Mouse (Mus musculus): Measurements from ENCODE around the gene Tspan32.

The Tspan32 gene

DNA sequence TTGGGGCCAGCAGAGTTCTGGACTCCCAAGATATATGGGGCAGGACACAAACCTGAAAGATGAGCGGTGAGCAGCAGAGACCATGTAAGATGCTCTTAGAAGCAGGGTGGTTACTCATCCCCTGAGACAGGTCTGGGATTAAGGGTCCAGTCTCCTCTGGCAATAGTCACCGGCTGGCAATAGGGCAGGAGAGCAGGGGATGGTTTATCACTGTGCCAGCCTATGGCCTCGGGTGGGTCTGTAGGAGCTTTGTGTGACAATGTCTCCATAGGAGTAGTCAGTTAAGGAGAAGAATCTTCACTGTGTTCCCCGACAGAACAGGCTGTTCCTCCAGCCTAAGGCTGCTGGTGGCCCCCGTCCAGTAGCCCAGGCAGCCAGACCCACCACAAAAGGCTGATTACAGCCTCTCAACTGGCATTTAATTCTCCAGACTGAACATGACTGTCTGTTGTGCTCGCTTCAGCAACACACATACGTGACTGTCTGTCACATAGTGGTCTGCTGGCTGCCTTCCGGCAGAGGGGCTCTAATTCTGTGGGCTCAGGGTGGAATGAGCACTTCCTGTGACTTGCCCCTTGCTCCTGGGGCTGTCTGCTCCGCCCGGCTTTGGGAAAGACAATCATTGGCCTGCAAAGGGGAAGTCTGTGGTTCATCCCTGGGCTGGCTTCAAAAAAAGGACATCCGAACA lies 50.8 kb downstream of the Tspan32 start:
- DNase-seq, result no peak

DNA sequence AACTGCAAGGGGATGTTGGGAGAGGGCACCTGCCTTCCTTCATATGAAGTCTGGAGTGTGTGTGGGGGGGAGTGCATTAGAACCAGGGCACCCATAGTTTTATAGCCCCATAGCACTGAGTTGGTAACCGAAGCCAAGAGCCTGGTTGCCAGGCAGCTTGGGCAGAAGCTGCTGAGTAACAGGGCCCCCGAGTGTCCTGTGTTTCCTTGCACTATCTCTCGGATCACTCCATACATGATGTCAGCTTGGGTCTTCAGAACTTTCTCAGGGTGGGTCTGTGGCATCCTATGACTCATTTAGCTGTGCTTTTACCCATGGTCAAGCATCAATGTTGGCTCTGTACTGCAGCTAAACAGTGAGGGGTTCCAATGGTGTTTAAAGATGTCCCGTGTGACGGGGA lies 52.2 kb downstream of the Tspan32 start:
- no peak for DNase-seq

- no peak for DNase-seq
Observed at GRCm38 (mm10) chr7:143057667-143058220, 52.9 kb downstream of the Tspan32 start.

DNA sequence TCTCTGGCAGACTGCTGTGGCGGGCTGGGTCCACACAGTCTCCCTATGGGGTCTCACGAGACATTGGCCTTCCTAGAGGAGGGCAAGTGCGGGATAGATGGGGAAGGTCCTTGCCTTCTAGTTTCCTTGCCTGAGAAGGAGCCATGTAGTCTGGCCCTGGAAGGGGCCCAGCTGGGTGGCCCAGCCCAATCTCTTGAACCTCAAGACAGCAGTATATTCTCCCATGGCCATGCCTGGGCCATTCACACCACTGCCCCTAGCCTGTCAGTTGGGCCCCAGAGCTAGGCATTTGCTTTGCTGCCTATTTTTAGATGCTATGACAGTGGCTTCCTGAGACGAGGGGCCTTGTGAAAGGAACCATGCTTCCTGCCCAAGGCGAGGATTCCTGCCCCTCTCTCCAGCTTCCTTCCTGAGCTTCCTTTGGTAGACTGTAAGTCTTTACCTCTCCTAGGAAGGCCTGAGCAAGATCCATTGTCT lies 53.4 kb downstream of the Tspan32 start:
- no peak for DNase-seq

GRCm38 (mm10) chr7:143059202-143059870 lies 54.5 kb downstream of the Tspan32 start:
- DNase-seq, result no peak

DNA sequence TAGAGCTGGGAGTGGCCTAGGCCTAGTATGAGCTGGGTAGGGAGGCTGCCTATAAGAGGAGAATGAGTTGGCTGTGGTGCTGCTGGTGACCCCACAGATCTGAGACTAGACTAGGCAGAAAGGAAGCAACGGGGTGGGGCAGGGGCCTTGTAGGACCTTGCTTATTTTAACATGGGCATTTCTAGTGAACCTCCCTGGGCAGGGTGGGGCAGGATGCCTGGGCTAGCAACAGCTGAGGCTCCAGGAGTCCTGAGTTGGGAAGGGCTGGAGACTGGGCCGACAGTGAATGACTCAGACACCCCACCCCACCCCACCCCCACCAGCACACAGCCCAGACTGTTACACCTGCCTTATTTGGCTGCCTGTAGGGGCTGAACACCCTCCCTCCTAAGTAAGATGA lies 57.9 kb downstream of the Tspan32 start:
- DNase-seq, result no peak

DNA sequence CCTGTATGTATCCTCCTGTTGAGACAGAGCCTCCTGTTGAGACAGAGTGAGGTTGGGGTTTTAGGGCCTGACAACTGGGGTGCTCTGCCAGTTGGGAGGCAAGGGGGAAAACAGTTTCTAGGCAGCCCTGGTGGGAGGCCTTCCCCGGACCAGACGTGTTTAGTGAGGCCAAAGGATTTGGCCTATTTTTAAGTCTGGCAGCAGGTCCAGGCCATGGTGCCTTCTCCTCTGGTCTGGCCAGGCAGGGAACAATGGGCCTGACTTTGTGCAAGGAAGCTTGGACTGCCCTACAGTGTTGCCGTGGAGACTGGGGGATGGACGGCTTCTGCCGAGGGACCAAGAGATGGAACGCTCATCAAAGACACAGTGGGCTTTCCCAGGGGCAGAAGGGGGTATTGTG lies 59.4 kb downstream of the Tspan32 start:
- DNase-seq, result no peak

DNA sequence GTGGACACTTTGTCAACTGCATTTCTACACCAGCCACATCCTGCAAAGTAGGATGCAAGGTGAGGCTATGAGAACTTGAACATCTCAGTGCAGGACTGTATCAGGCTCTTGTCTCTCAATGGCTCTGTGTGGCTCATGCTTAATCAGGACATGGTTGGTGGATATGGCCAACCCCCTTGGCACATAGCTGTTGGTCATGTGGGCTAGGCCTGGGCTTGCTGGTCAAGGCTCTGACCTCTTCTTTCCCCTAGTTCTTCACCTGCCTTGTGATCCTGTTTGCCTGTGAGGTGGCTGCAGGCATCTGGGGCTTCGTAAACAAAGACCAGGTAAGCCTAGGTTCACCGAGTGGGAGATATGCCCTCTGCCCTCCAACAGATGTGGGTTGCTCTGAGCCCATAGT lies 60.8 kb downstream of the Tspan32 start:
- no peak for DNase-seq

DNA sequence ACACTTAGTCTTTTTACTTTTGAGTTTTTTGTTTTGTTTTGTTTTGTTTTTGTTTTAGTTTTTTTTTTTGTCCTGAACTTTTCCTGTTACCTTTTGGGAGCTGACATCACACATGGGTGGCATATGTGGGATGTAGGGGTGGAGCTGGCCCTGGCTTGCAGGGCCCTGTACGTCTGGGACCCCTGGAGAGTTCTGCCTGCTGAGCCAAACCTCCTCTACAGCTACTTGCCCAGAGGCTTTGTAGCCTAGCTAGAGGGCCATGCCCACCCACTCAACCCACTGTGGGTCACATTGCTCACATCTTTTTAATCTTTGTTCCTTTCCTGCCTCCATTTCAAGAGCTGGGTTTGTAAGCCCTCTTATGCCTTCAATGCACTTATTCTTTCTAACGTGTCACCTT lies 62.6 kb downstream of the Tspan32 start:
- DNase-seq, result no peak

GRCm38 (mm10) chr7:143067897-143068296 lies 63.1 kb downstream of the Tspan32 start:
- no peak for DNase-seq

DNA sequence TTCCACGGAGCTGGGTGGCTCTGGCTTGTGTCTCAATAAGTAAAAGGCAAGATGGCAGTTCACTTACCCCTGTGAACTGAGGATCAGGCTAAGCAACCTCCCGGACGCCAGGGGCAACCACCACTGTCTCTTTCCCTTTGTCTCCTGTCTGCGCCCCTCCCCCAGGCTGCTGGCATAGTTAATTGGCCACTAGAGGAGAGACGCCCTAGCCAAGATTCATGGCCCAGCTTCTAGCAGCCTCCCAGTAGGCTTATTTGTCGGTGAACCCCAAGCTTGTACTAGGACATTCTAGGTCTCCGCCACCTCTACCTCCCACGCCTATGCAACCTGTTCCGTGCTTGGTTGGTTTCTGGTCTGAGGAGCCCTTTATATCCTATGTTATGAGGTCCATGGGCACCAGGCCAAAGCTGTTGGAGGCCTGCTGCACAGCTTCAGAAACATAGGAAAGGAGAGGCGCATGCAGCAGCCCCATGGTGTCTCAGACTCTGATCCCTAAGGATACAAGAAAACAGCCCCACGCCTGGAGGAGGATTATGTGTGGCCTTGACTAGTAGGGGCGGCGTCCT lies 63.6 kb downstream of the Tspan32 start:
- DNase-seq, result peak; percentile 53

GRCm38 (mm10) chr7:143068882-143069591 lies 64.2 kb downstream of the Tspan32 start, which contains the start of gene Tssc4:
Gene Tssc4 (plus strand): TSS chr7:143069249.
- DNase-seq, result peak; percentile 95
